Mouse (Mus musculus): ENCODE data around the gene Npas3.

The Npas3 gene

DNA sequence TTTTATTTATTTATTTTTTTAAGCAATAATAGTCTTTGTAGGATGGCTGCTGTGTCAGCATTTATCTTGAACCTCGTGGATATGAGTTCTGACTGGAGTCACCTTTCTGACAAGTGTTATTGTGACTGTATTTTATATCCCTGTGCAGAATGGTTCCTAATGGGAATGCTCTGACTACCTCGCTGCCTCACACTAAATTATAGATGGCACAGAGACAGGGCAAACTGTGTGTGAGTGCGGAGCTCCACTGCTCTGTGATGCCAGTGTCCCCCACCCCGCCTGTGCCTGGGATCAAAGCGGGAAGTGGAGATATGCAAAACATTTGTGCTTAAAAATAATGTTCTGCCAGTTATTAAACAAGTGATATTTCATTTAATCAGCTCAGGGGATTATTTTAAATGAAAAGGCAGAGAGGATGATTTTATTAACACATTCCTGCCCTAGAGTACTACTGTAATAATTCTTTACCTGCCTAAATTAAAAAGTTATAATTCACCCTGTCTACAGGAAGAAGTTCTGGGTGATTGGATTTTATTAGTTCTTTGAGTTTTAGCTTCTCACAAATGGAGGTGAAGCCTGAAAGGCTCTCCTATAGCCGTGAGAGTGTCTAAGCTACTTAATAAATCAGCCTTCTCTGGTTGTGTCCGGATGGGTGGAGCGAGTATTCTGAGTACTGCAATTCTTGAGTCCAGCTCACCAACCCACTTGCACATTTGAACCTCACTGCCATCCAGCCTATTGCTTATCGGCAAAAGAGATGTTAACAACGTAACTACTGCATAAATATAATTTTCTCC is 721.1 kb downstream of the Npas3 start:
- no peak for DNase-seq (ENCODE audit: extremely low read depth, insufficient read length, low spot score)

DNA sequence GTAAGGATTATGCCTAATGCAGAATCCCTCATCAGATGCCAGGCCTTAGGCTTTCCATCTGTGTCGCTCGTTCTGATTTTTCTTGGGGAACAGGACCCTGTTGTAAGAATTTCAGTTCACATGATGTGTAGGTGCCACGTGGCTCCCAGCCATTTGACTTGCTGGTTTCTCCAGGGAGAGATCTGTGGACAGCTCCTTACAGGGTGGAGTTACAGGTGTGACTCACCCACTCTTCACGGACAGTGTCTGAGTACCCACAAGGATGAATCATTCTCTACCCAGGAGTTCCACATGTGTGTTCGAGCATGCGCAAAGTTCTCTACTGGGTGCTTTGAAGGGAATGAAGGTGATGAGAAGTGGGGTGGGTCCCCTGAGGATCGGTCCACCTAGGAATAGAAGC is 722.2 kb downstream of the Npas3 start:
- peak; percentile 53 for DNase-seq (ENCODE audit: extremely low read depth, insufficient read length, low spot score)

DNA sequence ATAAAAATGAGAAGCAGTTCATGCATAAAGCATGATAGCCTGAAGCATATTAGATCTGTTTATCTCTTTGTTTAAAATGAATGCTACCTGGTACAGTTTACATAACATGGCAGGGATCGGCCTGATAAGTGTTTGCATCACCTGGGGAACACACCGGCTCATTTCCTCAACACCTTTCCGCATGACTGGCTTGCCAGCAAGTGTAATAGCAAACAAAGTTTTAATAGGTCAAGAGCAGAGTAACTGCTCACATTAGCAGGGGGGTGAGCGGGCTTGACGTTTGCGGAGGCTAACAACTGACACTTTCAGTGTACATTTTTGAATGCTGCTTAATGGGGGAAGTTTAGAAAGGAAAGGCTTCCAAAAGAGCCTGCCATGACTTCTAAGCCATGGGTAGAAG is 724.9 kb downstream of the Npas3 start:
- DNase-seq (ENCODE audit: extremely low read depth, insufficient read length, low spot score), result no peak

DNA sequence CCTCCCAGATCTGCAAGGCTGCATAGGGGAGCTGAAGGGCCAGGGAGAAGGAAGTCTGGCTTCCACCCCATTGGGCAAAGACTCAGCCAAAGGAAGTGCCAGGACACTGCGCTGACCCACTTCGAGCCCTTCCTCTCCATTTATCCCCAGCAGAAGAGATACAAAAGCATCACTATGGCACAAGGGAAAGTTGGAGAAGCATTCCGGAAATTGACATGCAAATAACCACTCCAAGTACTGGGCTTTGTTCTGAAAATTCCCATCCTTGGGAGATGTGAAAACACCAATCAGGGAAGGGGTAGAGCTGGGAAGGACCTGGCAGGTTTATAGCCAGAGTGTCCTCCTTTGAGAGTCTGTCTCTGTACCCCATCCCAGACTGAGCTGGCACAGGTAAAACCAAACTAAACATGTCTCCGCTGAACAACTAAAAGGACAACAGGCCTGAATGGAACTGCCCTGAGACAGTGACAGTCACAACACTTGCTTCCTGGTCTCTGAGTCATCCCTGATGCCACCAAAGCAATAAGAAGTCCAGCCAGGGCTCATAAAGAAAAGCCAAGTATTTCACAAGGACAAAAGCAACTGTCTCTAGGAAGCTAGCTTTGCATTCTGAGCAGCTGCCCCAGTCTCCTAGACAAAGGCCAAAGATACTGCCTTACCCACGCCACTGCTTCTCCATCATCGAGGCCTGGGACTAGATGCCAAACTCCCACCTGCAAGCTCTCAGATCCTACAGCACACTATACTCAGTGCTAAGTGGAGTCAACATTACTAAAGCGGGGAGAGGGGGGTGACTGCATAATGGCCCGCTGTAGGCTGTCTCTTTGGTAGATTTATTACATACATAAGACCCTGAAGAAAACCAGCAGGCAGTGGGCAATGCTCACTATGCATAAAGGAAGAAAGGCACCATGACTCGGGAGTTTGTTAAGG is 733.4 kb downstream of the Npas3 start:
- no peak for DNase-seq (ENCODE audit: extremely low read depth, insufficient read length, low spot score)

DNA sequence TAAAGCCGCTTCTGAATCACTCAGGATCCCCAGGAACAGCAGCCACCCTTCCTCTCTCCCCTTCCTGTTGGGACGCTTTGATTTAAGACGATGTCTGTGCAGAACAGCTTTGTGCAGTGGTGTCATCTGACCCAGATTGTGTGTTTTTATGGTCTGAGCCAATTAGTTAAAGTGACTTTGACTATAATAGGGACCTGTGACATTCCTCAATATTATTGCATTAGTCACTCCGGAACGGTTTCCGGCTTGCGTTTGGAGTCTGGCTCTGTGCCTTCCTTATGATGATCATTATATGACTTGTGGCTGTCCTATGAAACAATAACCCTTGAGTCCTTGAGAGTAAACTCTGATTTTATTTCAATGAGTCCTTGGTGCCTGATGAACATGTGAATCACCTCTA is 735.5 kb downstream of the Npas3 start:
- DNase-seq (ENCODE audit: extremely low read depth, insufficient read length, low spot score), result no peak

DNA sequence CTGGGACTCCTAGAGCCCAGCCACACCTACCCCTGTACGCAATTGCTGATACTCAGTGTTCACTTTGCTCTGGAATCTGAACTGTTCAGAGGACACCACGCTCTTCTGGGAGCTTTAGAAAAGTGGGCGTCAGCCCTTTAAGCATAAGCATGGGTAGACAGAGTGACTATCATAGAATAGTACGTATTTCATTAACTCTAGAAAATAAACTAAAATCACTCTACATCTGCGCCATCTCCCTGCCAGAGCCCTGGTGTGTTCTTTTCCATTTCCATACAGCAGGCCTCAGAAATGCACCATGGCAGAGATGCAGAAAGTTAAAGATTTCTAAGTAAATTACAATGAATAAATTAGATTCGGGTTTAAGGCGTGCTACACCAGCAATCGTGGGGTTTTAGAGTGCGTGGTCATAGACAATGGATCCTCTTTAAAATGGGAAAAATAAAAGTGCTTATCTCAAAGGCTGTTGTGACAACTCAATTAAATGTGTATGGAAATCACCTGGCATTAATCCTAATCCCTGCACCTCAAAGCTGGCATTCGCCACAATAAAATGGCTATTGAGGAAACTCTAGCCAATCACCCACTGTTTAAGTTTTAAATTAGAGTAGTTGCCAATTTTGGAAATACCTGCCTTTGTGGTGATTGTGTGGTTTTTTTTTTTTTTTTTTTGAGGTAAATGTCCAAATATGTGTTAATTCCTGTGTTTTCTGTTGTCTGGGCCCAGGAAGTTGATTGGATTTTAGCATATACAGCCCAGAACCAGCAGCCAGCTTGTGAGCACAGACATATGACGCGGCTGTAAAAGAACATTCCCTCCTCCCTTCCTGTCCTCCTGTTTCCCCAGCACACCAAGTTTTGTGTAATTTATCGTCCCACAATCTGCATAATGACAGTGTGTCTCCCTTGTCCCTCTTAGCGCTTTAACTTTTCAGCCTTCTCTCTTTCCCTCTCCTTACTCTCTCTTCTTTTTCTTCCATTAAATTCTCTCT is 737.7 kb downstream of the Npas3 start:
- DNase-seq (ENCODE audit: extremely low read depth, insufficient read length, low spot score), result no peak

DNA sequence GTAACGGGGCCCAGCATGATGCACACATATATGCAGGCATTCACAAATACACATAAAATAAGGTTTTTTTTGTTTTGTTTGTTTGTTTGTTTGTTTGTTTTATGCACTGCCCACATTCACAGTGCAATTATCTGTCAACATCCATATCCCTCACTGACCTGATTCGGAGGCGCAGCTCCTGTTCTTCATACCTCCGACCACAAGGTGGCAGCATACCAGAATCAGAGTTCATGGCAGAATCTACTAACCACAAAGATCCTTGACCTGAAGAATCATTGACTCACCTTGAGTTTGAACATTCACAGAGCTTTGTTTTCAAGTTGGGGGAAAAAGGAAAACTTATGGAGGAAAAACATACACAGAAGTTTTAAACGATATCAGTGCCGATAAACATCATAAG is 743.9 kb downstream of the Npas3 start:
- DNase-seq (ENCODE audit: extremely low read depth, insufficient read length, low spot score), result no peak

DNA sequence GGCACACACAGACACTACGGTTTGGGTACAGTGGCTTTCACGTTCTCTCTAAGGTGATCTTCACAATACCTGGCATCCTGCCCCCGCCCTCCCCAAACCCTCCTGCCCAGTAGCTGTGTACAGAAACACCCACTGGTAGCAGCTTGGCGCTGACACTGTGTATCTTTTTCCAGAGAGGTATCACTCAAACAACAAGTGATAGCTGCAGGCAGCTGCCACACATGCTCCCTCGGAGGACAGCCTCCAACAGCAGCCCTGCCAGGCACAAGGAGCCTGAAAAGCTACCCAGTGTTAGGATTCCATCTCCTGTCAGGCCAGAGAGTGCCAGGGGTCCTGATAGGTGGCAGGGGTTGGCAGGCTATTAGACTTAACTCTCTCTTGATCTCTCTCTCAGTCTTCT is 747.2 kb downstream of the Npas3 start:
- DNase-seq (ENCODE audit: extremely low read depth, insufficient read length, low spot score), result no peak

DNA sequence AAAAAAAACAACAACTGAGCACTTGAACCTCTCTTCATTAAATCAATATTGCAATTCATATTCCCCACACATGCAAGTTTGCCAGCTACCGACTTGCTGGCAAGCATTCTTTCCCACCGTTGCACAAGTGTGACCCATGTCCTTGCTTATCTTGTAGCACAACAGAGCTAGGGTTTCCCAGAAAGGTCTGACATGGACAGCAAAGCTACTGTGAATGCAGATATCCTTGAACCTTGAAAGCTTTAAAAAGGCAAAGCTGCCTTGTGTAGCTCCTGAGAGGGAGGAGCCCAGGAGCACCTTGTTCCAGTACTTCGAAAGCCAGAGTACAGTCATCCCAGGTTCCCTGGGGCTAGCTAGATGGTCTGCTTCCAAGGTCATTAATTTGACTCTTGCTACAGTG is 748.7 kb downstream of the Npas3 start:
- no peak for DNase-seq (ENCODE audit: extremely low read depth, insufficient read length, low spot score)

DNA sequence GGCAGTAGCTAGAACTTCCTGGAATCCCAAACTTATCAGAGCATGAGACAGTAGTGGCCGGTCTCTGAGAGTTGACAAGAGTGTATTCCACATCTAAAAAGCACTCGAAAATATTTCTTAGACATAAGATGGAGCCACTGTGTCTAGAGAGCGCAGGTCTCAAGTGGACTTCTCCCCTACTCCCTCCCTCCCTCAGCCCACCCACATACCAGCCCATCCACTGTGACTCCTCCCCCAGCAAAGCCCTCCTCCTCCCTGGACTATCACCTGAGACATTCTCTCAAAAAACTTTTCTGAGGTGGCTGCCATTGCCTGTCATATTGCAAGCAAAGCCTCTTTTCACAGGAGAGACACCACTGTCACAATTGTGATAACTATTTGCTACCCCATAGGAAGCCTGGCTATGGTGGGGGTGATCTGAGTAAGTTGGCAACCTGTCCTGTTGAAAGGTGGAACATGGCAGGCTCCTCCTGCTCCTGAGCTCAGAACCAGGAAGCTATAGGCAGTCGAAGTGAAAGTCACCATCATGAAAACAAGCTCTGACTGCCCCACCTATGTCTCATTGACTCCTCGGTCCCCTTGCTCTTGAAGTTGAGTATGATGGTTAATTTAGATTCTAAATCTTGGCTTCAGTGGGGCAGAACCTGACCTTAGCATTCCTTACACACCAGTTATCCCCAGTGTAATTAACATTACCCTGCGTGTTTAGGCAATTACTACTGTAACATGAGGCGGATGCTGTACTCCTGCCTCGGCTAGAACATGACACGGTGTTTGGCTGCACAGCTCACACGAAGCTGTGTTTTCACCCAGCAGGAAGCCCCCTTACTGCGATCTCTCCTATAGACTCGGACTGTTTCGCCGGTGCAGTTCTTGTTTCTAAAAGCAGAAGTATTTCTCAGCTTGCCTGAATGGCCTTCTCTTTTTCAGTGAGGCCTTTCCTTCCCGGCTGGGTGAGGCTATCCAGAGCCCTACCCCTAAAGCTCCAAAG is 751.5 kb downstream of the Npas3 start:
- DNase-seq (ENCODE audit: extremely low read depth, insufficient read length, low spot score), result no peak

DNA sequence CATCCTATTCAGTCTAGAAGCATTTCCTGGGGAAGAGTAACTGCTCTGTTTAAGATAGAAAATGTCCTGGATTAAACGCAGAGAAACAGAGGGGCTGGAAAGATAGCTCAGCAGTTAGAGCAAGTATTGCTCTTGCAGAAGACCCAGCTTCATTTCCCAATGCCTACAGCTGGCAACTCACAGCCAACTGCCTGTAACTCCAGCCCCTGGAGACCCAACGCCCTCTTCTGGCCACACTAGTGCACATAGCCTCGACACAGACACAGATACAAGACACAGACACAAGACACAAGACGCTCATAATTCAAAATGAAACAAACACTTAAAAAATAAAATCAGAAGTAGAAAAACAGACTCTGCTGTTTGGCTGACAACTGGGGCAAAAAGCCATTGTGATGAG is 754.0 kb downstream of the Npas3 start:
- DNase-seq (ENCODE audit: extremely low read depth, insufficient read length, low spot score), result no peak

DNA sequence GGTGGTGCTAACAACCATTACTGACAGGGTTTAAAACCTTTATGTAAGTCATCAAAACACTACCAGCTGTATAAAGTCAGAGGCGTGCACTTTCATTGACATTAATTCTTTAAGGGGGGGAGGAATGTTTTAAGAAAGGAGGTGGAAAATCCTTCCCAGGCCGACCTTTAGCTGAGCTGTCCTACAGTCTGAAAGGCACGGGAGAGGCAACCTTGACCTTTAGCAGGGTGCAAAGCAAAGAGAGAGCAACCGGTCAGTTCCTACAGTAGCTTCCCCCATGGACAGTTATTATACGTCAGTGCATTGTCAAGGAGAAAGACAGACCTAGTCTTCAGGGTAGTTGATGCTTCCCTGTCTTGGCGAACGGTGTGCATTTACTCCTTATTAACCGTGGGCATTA is 756.1 kb downstream of the Npas3 start:
- DNase-seq (ENCODE audit: extremely low read depth, insufficient read length, low spot score), result no peak

DNA sequence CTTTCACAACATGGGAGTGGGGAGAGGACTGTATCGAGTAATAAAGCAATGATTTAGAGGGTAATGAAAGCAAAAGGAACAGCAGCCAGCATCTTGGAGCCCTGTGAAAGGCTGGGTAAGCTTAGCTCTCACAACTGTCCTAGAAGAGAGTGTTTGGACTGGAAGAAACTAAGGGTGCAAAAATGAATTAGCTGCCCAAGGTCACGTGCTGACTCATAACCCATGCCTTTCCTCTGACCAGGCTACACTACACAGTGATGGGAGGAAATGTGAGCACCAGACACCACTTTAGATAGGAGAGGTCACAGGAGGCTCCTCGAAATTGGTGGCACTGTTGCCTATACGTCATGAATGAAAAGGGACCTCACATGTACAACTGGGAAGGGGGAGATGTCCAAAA is 757.1 kb downstream of the Npas3 start:
- no peak for DNase-seq (ENCODE audit: extremely low read depth, insufficient read length, low spot score)

DNA sequence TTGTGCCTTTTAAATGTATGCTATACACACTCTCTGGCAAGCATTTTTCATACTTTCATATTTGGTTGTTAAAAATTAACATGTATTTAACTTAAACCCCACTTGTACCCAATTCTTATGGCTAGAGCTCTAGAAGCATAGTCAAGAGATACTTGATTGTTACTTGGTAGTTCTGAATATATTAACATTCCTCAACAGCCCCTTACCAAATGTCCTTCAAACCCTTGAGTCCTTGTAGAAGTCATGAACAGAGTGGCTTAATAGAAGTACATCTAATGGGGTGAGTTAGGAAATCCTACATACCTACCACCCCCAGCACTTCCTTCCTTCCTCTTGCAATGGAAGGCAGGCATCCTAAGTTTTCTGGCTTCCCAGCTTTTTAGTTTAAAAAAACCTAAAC is 766.8 kb downstream of the Npas3 start:
- no peak for DNase-seq (ENCODE audit: extremely low read depth, insufficient read length, low spot score)

DNA sequence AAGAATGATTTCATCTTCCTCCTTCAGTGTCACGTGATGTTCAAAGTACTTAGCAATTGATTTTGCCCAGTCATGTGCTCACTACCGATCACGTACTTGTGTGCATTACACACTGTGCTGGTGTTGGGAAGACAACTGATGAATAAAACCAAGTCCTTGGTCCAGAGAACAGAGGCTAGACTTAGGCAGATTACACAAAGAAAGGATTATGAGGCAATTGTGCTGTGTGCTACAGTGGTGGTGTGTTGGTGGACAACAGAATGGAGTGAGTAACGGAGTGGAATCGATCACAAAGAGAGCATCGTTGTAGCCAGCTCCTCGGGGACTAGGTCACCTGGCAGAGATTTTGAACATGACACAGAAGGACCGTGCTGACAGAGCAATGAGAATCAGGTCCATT is 769.5 kb downstream of the Npas3 start:
- no peak for DNase-seq (ENCODE audit: extremely low read depth, insufficient read length, low spot score)

DNA sequence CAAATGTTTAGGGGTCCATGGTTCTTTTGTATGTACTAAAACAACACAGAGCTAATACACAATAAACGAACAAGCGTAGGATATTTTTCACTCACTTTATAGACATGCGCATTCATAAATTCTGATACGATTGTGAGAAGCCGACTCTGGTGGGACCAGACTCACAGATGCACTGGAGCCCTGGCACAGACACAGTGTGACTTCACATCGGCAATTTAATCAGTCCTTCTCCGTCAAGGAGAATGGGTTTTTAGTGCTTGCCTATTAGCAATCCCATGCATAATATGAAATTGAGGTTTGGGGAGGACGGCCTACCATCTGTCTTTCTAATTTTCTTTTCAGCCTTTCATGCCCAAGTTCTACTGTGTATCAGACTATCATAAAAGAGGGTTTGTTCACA is 771.5 kb downstream of the Npas3 start:
- DNase-seq (ENCODE audit: extremely low read depth, insufficient read length, low spot score), result no peak

DNA sequence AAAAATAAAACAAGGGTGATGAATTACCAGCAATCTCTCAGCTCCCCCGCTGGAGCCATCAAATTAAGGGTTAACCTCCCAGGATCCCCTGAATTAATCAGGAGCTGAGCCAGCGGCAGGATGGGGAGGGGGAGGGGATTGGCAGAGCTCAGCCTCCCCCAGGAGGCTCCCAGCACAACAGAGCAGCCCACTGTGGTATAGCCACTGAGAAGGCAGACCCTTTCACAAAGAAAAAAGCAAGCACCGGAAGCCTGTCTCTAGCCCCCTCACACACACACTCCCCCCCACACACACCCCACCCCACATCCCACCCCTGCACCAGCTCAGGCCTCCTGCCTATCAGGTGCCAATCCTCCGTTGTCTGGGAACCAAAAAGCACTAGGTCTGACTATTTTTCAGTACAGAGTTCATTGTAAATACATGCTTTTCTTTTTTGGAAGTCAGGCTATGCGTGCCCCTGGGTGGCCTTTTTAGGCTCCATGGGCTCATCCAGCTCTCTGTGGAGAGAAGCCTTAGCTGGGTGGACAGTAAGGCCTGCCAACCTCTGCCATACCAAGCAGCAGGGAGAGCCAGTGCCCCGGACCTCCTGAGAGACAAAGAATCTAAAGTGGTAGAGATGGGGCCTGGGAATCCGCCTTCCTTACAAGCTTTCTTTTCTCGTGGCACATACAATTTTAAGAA is 786.3 kb downstream of the Npas3 start:
- no peak for DNase-seq (ENCODE audit: extremely low read depth, insufficient read length, low spot score)

DNA sequence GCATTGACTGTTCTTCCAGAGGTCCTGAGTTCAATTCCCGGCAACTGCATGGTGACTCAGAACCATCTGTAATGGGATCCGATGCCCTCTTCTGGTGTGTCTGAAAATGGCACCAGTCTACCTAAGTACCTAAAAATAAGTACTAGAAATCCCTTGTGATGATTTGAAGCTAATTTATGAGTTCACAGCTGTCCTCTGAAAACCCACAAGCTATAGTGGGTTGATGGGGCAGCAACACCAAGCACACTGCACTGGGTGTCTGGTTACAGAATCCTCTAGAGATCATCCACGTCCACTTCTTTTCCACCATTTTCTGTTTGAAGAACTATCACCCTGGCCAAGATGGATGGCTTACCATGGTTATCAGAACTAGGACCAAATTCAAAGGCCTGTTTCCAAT is 789.1 kb downstream of the Npas3 start:
- DNase-seq (ENCODE audit: extremely low read depth, insufficient read length, low spot score), result no peak

DNA sequence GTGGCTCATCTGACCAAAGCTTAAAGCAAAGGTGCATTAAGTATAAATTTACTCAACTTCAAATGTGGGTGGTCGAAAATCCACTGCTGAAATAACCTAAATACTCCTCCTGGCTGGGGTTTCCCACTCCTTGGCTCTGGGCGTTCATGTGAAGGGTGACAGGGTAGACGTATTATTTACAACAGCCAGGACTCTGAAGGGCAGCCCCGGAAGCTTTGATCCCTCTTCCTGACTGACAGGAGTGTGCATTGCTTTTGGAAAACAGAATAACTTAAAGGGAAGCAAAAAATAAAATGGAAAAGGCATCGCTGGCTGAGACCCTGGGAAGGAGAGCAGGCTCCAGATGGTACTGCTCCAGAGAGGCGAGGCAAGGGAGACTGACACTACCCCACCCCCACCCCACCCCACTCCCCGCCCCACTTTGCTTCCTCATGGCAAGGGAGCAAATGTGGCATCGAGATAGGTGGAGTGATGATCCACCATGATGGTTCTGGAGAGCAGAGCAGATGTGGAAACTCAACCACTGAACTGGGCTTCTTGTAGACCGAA is 794.6 kb downstream of the Npas3 start:
- DNase-seq (ENCODE audit: extremely low read depth, insufficient read length, low spot score), result no peak

All from 3134 (cell line).